Mouse (Mus musculus) cerebral cortex, adult 2 months (tissue): ENCODE measurements around the gene Mup18.

Experiments
- WGBS: fragments of 180-500 bp; shearing (Covaris S2); methylation state at CpG from one replicate; pipeline ENCODE4 v1.1.7; 2018; 5-methylcytosine and 5-hydroxymethylcytosine counted together

Mup18 gene

DNA sequence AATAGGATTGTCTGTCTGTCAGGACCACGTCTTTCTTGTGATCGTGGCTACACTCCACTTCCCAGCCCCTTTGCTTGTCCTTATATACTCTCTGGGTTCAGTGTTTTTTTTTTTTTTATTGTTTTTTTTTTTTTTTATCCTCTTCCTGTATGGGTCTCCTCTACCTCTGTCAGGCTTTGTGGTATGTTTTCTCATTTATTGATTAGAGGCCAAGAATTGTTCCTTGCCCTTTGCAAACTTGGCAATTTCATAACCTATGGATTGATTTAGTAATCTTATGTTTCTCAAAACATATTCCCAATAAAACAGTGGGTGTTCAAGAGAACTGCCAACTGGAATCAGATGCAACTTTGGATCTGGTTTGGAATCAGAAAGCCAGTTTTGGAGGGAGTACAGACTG, at the start of gene Mup18:
Gene Mup18 (minus strand): TSS at position 101 of the 400 bp plus-strand sequence.
- WGBS, result 82% methylated on average over 2 of the region's 2 CpGs

DNA sequence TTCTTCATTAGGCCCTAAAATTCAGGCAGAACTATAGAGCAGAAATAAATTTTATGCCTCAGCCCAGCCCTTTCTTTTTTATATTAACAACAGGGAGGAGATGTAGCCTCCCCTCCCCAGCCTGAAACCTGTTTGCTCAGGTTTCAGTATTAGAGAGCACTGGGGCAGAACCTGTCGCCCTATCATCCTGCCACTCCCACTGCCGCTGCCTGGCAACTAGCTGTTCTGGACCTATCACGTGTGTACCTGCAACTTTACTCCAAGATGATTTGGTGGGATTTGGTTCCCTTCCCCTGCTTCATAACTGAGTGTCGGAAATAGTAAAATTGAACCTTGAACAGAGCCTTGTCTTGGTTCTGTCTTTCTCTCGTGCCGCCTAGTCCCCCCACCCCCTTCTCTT, 40.4 kb upstream of the Mup18 start:
- 85% methylated on average over 6 of the region's 6 CpGs for WGBS
